Mouse (Mus musculus) CH12.LX (cell line): ENCODE measurements around the gene Efcab5. TPM values are rescaled to one million over a fixed set of nuclear protein-coding genes. Genes with fewer than 3 reads are reported as not detected.

Experiments used
- DNase-seq: peaks from one replicate; pipeline ENCODE4 v3.0.0-alpha.2; 2013; ENCODE audit errors: extremely low read depth
- H3K27ac ChIP-seq: 2 replicates; pipeline ENCODE4 v1.5.1; 2012; ENCODE audit warnings: low read depth, mild to moderate bottlenecking, control low read depth, moderate library complexity; ENCODE audit not compliant: insufficient read depth
- H3K27me3 ChIP-seq: replicated peaks from 2 replicates; pipeline ENCODE3; 2012; ENCODE audit warnings: inconsistent platforms
- H3K36me3 ChIP-seq, 2 experiments: replicated peaks in 1 of 2; 2 replicates each; pipeline versions ENCODE3 to v1.6.1; 2012; ENCODE audit warnings: inconsistent platforms in 1 of 2, low read length in 1 of 2, mild to moderate bottlenecking in 1 of 2, mixed read lengths in 1 of 2, moderate library complexity in 1 of 2; ENCODE audit not compliant: control insufficient read depth in 1 of 2, insufficient read depth in 1 of 2
- H3K4me1 ChIP-seq, 2 experiments: 2 replicates each; pipeline ENCODE4 v1.6.1; 2012; ENCODE audit warnings: inconsistent platforms in 1 of 2, moderate library complexity in 1 of 2; ENCODE audit not compliant: insufficient read depth in 2 of 2, control insufficient read depth in 1 of 2
- H3K4me2 ChIP-seq: 2 replicates; pipeline ENCODE4 v1.6.1; 2012; ENCODE audit warnings: low read depth, mild to moderate bottlenecking, control low read depth; ENCODE audit not compliant: poor library complexity, insufficient read depth, severe bottlenecking
- H3K4me3 ChIP-seq, 3 experiments: fragments of 150-350 bp in 1 of 3; sonication (generic) in 1 of 3; replicated peaks in 1 of 3; 2 replicates each; pipeline versions ENCODE3 to v1.5.1; 2011 to 2012; ENCODE audit warnings: low read depth in 2 of 3, low read length in 2 of 3, mild to moderate bottlenecking in 2 of 3, moderate library complexity in 2 of 3, control low read depth in 1 of 3, improper control_type of control experiment in 1 of 3, inconsistent platforms in 1 of 3, mixed read lengths in 1 of 3; ENCODE audit not compliant: poor library complexity in 1 of 3
- H3K79me2 ChIP-seq: replicated peaks from 2 replicates; pipeline ENCODE4 v1.6.1; 2012; ENCODE audit warnings: mild to moderate bottlenecking, moderate library complexity; ENCODE audit not compliant: control insufficient read depth, poor library complexity, insufficient read depth, severe bottlenecking; ENCODE audit errors: extremely low read depth
- H3K9ac ChIP-seq: 2 replicates; pipeline ENCODE4 v1.6.1; 2012; ENCODE audit warnings: low read depth, mild to moderate bottlenecking, control low read depth, moderate library complexity; ENCODE audit not compliant: insufficient read depth
- H3K9me3 ChIP-seq: replicated peaks from 2 replicates; pipeline ENCODE3; 2012; ENCODE audit warnings: low read length, inconsistent platforms, mixed read lengths
- BHLHE40 ChIP-seq: IDR thresholded peaks from 2 replicates; pipeline ENCODE4 v1.6.1; 2011; ENCODE audit warnings: mild to moderate bottlenecking, low read depth, low read length, improper control_type of control experiment
- CHD1 ChIP-seq: IDR thresholded peaks from 2 replicates; pipeline ENCODE4 v1.6.1; 2012; ENCODE audit warnings: low read depth, low read length, improper control_type of control experiment, inconsistent platforms
- CHD2 ChIP-seq: IDR thresholded peaks from 2 replicates; pipeline ENCODE4 v1.6.1; 2011; ENCODE audit warnings: low read length, improper control_type of control experiment
- CTCF ChIP-seq, 2 experiments: IDR thresholded peaks in 1 of 2; conservative IDR thresholded peaks in 1 of 2; 2 replicates each; pipeline ENCODE4 v1.5.1; 2011 to 2012; ENCODE audit warnings: low read depth in 2 of 2, low read length in 2 of 2, improper control_type of control experiment in 1 of 2, inconsistent platforms in 1 of 2, mild to moderate bottlenecking in 1 of 2, moderate library complexity in 1 of 2
- E2F4 ChIP-seq: IDR thresholded peaks from 2 replicates; pipeline ENCODE4 v1.6.1; 2011; ENCODE audit warnings: low read depth, low read length, improper control_type of control experiment; ENCODE audit not compliant: insufficient replicate concordance
- ELF1 ChIP-seq: IDR thresholded peaks from 2 replicates; pipeline ENCODE4 v1.6.1; 2014; ENCODE audit warnings: low read depth, mild to moderate bottlenecking, inconsistent platforms, low read length, improper control_type of control experiment
- EP300 ChIP-seq: IDR thresholded peaks from 2 replicates; pipeline ENCODE4 v1.6.1; 2011; ENCODE audit warnings: low read length, improper control_type of control experiment
- GABPA ChIP-seq: IDR thresholded peaks from 2 replicates; pipeline ENCODE4 v1.6.1; 2012; ENCODE audit warnings: low read depth, low read length, improper control_type of control experiment, inconsistent platforms; ENCODE audit not compliant: insufficient replicate concordance
- HCFC1 ChIP-seq: IDR thresholded peaks from 2 replicates; pipeline ENCODE4 v1.6.1; 2012; ENCODE audit warnings: low read depth, mild to moderate bottlenecking, inconsistent platforms, low read length, improper control_type of control experiment
- JUN ChIP-seq: IDR thresholded peaks from 2 replicates; pipeline ENCODE4 v1.6.1; 2011; ENCODE audit warnings: low read depth, mild to moderate bottlenecking, low read length, improper control_type of control experiment, moderate library complexity; ENCODE audit not compliant: insufficient read depth
- JUND ChIP-seq: conservative IDR thresholded peaks from 2 replicates; pipeline ENCODE4 v1.6.1; 2011; ENCODE audit warnings: low read depth, low read length, improper control_type of control experiment
- KAT2A ChIP-seq: IDR thresholded peaks from 2 replicates; pipeline ENCODE4 v1.6.1; 2012; ENCODE audit warnings: low read length, improper control_type of control experiment, inconsistent platforms; ENCODE audit not compliant: insufficient replicate concordance
- MAFK ChIP-seq: IDR thresholded peaks from 2 replicates; pipeline ENCODE4 v1.6.1; 2011; ENCODE audit warnings: low read length, improper control_type of control experiment; ENCODE audit not compliant: insufficient replicate concordance
- MAX ChIP-seq: IDR thresholded peaks from 2 replicates; pipeline ENCODE4 v1.6.1; 2011; ENCODE audit warnings: low read length, improper control_type of control experiment
- MAZ ChIP-seq: IDR thresholded peaks from 2 replicates; pipeline ENCODE4 v1.6.1; 2012; ENCODE audit warnings: low read depth, mild to moderate bottlenecking, inconsistent platforms, low read length, improper control_type of control experiment, moderate library complexity
- MEF2A ChIP-seq: IDR thresholded peaks from 2 replicates; pipeline ENCODE4 v1.6.1; 2014; ENCODE audit warnings: low read depth, mild to moderate bottlenecking, inconsistent platforms, low read length, improper control_type of control experiment, borderline replicate concordance
- MXI1 ChIP-seq: IDR thresholded peaks from 2 replicates; pipeline ENCODE4 v1.6.1; 2011; ENCODE audit warnings: mild to moderate bottlenecking, low read depth, low read length, improper control_type of control experiment
- MYC ChIP-seq: IDR thresholded peaks from 2 replicates; pipeline ENCODE4 v1.6.1; 2011; ENCODE audit warnings: low read depth, mild to moderate bottlenecking, improper control_type of control experiment, low read length
- NRF1 ChIP-seq: IDR thresholded peaks from 2 replicates; pipeline ENCODE4 v1.6.1; 2014; ENCODE audit warnings: low read depth, mild to moderate bottlenecking, inconsistent platforms, low read length, improper control_type of control experiment, moderate library complexity
- POLR2A ChIP-seq: IDR thresholded peaks from 2 replicates; pipeline ENCODE4 v1.6.1; 2011; ENCODE audit warnings: low read depth, mild to moderate bottlenecking, improper control_type of control experiment, low read length
- POLR2AphosphoS2 ChIP-seq: IDR thresholded peaks from 2 replicates; pipeline ENCODE4 v1.6.1; 2011; ENCODE audit warnings: low read depth, low read length, improper control_type of control experiment
- RAD21 ChIP-seq: IDR thresholded peaks from 2 replicates; pipeline ENCODE4 v1.6.1; 2011; ENCODE audit warnings: low read depth, mild to moderate bottlenecking, low read length, improper control_type of control experiment, moderate library complexity
- RCOR1 ChIP-seq: conservative IDR thresholded peaks from 2 replicates; pipeline ENCODE4 v1.6.1; 2012; ENCODE audit warnings: low read depth, mild to moderate bottlenecking, inconsistent platforms, low read length, improper control_type of control experiment
- SMC3 ChIP-seq: IDR thresholded peaks from 2 replicates; pipeline ENCODE4 v1.6.1; 2011; ENCODE audit warnings: low read depth, low read length, improper control_type of control experiment
- UBTF ChIP-seq: IDR thresholded peaks from 2 replicates; pipeline ENCODE4 v1.6.1; 2012; ENCODE audit warnings: low read depth, mild to moderate bottlenecking, inconsistent platforms, low read length, improper control_type of control experiment, moderate library complexity
- ZC3H11A ChIP-seq: IDR thresholded peaks from 2 replicates; pipeline ENCODE4 v1.6.1; 2012; ENCODE audit warnings: low read depth, mild to moderate bottlenecking, inconsistent platforms, low read length, improper control_type of control experiment
- ZKSCAN1 ChIP-seq: IDR thresholded peaks from 2 replicates; pipeline ENCODE4 v1.6.1; 2012; ENCODE audit warnings: low read depth, inconsistent platforms, low read length, improper control_type of control experiment, borderline replicate concordance
- ZMIZ1 ChIP-seq: IDR thresholded peaks from 2 replicates; pipeline ENCODE4 v1.6.1; 2012; ENCODE audit warnings: low read depth, mild to moderate bottlenecking, inconsistent platforms, low read length, improper control_type of control experiment
- ZNF384 ChIP-seq: IDR thresholded peaks from 2 replicates; pipeline ENCODE4 v1.6.1; 2012; ENCODE audit warnings: low read depth, low read length, improper control_type of control experiment, inconsistent platforms
- dilution Hi-C: fragments of 300-500 bp; cut with MboI; formaldehyde crosslinking; loops from 2 replicates; pipeline ENCODE4 v1.14.3; 2020; ENCODE audit warnings: low sequenced_read_pairs; ENCODE audit not compliant: extremely low pct_unique_long_range_greater_than_20kb, extremely low pct_ligation_motif_present
- in situ Hi-C: fragments of 300-500 bp; cut with MboI; formaldehyde crosslinking; loops from 3 replicates; pipeline ENCODE4 v1.14.3; 2019; ENCODE audit warnings: low sequenced_read_pairs, low pct_ligation_motif_present, low pct_unique_long_range_greater_than_20kb, mixed read lengths
- polyA plus RNA-seq: library from polyadenylated mRNA; unstranded; fragments of >175 nt; gene quantifications from 2 replicates; pipeline ENCODE4 v1.2.1, GENCODE M21; 2012; ENCODE audit warnings: low read depth; ENCODE audit not compliant: insufficient read length
- total RNA-seq, 2 experiments: library from RNA; depleted of rRNA; stranded (reverse); fragments of 300-350 nt in 1 of 2; fragments of >200 nt in 1 of 2; gene quantifications; 2 replicates each; pipeline ENCODE4 v1.2.3; 2012 to 2014

Gene Efcab5
- total and polyA plus RNA-seq, 3 experiments = 0.24 to 0.43 (median 0.38) TPM

DNA sequence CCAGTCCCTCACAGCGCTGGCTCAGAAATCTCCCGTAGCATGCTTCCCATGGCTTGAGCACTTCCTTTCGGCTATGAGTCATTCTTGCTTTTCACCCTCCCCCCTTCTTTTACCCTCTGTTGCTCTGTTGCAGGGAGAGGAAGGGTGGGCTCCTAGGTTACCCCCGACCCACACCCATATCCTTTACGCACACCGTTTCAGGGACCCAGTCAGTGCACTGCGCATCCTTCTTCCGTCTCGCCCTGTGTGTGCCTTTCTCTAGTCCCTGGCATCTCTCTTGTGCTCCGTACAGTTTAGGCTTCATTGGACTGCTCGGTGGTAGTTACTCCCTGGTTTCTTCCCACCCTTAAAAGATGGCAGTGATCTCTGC, 28.0 kb upstream of the Efcab5 start:
- in situ Hi-C loops (loop anchor here (10.0 kb wide), 1 partner anchor 228 kb away; no protein-coding TSS in a partner anchor), dilution Hi-C loops (no loop called here)
- DNase-seq = peak; percentile 69

GRCm38 (mm10) chr11:77215951-77216760, 27.4 kb upstream of the Efcab5 start, which contains the start of gene Ssh2:
Ssh2 (plus strand) TSS chr11:77216287.
- Histone ChIP-seq H3K9ac (peak within 1 kb of the TSS; percentile 87), H3K9me3 (no peaks in the 10 kb centered on the region), H3K4me2 (peak within 1 kb of the TSS; percentile 94), H3K27me3 (no peaks in the 10 kb centered on the region), H3K36me3 (no peaks in the 10 kb centered on the region), H3K4me3 (peak within 1 kb of the TSS; percentile 75 to 80 (median 79)), H3K27ac (peak within 1 kb of the TSS; percentile 93), H3K79me2 (peaks cover 22% of the 10 kb centered on the region), H3K4me1 (peaks cover 6 to 44% of the 10 kb centered on the region in 2 experiments)
- peak; percentile 93 for DNase-seq
- in situ Hi-C loops (loop anchor here (10.0 kb wide), 1 partner anchor 229 kb away; no protein-coding TSS in a partner anchor), dilution Hi-C loops (no loop called here)
- TF ChIP-seq GABPA (no peak), MXI1 (peak; percentile 86), ZC3H11A (no peak), ELF1 (peak; percentile 92), BHLHE40 (peak; percentile 62), RAD21 (no peak; the same call in none of the 2 replicates), POLR2A (peak; percentile 76), CTCF (conservative IDR thresholded peaks at IDR 0.05 in 1 of 2, IDR thresholded peaks at IDR 0.05 in 1 of 2; ENCODE audit: low read depth in 2 of 2, low read length in 2 of 2) (no peak; a peak in 2 of 4 replicates), RCOR1 (peak; percentile 88), ZNF384 (0 out of 2 replicates have a peak, but pooled peaks have one; percentile 19), MAX (peak; percentile 90; the same call in 1 of the 2 replicates), ZMIZ1 (peak; percentile 80), JUND (0 out of 2 replicates have a peak, but pooled peaks have one; percentile 25), UBTF (peak; percentile 4; the same call in 1 of the 2 replicates), HCFC1 (peak; percentile 55), KAT2A (peak; percentile 63; the same call in 1 of the 2 replicates), ZKSCAN1 (no peak), MAFK (no peak), SMC3 (peak; percentile 14; the same call in 1 of the 2 replicates), CHD1 (peak; percentile 81), CHD2 (peak; percentile 79; the same call in 1 of the 2 replicates), MYC (peak; percentile 82), E2F4 (peak; percentile 60; the same call in 1 of the 2 replicates), NRF1 (peak; percentile 86), MEF2A (peak; percentile 65; the same call in 1 of the 2 replicates), POLR2AphosphoS2 (no peak; the same call in 1 of the 2 replicates)

More for the DNA sequence above, 28.0 kb upstream of the Efcab5 start:
- Histone ChIP-seq H3K4me1 (peaks cover 6 to 42% of the 10 kb centered on the region in 2 experiments), H3K9me3 (no peaks in the 10 kb centered on the region), H3K27ac (peak overlapping the region; percentile 93), H3K9ac (peak overlapping the region; percentile 75), H3K4me3 (peak overlapping the region; percentile 75 to 80 (median 79)), H3K36me3 (no peaks in the 10 kb centered on the region), H3K27me3 (no peaks in the 10 kb centered on the region), H3K79me2 (peaks cover 23% of the 10 kb centered on the region), H3K4me2 (peak overlapping the region; percentile 94)
- TF ChIP-seq JUN = 0 out of 2 replicates have a peak, but pooled peaks have one; percentile 38
- 0 out of 2 replicates have a peak, but pooled peaks have one; percentile 14 for TF ChIP-seq MAZ
- TF ChIP-seq MXI1 = peak; percentile 88
- TF ChIP-seq KAT2A = 0 out of 2 replicates have a peak, but pooled peaks have one; percentile 35
- no peak for TF ChIP-seq EP300
- 0 out of 2 replicates have a peak, but pooled peaks have one; percentile 2 for TF ChIP-seq E2F4
- TF ChIP-seq RCOR1 = peak; percentile 26; the same call in 1 of the 2 replicates
- no peak for TF ChIP-seq ZNF384
- TF ChIP-seq CTCF (conservative IDR thresholded peaks at IDR 0.05 in 1 of 2, IDR thresholded peaks at IDR 0.05 in 1 of 2; ENCODE audit: low read depth in 2 of 2, low read length in 2 of 2) = no peak
